Mouse (Mus musculus) kidney, postnatal 25 days (tissue): ENCODE measurements around the gene Hoxb9.

Experiments used
- DNase-seq, 2 experiments: peaks; one replicate each; pipeline ENCODE4 v3.0.0; 2021; ENCODE audit warnings: mixed read lengths in 2 of 2

Hoxb9 gene

DNA sequence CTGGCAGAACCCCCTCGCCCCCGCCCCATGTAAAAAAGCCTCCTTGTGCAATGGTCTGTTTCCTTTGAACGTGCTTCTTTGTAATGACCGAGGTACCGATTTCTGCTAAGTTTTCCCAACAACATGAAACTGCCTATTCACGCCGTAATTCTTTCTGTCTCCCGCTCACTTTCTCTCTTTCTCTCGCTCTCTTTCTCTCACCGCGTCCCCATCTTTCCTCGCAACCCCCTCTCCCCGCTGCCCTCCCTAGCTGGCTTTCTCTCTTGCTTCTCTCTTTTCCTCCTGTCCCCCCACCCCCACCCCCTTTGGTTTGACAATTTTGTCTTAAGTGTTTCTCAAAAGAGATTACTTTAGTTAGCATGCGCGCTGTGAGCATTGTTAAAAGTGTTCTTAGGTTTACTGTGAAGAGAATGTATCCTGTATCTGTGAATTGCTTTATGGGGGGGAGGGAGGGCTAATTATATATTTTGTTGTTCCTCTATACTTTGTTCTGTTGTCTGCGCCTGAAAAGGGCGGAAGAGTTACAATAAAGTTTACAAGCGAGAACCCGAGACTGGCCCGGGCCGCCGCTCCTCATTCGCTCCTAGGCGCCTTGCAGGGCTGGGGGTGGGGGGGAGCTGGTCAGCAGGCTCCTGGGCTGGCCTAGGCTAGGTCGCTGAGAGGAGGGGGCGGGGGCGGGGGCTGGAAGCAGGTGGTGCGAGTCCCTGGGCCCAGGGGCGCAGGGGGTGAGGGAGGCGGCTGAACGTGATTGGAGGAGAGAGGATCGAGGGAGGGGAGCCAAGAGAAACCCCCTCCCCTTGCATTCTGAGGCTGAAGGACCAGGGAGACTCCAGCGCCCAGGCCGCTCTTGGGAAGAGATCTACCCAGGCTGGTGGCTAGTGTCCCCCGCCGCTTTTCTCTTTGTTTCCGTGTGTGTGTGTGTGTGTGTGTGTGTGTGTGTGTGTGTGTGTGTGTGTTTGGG is 13.8 kb downstream of the Hoxb9 start:
- DNase-seq, result peak; percentile 80 to 93

DNA sequence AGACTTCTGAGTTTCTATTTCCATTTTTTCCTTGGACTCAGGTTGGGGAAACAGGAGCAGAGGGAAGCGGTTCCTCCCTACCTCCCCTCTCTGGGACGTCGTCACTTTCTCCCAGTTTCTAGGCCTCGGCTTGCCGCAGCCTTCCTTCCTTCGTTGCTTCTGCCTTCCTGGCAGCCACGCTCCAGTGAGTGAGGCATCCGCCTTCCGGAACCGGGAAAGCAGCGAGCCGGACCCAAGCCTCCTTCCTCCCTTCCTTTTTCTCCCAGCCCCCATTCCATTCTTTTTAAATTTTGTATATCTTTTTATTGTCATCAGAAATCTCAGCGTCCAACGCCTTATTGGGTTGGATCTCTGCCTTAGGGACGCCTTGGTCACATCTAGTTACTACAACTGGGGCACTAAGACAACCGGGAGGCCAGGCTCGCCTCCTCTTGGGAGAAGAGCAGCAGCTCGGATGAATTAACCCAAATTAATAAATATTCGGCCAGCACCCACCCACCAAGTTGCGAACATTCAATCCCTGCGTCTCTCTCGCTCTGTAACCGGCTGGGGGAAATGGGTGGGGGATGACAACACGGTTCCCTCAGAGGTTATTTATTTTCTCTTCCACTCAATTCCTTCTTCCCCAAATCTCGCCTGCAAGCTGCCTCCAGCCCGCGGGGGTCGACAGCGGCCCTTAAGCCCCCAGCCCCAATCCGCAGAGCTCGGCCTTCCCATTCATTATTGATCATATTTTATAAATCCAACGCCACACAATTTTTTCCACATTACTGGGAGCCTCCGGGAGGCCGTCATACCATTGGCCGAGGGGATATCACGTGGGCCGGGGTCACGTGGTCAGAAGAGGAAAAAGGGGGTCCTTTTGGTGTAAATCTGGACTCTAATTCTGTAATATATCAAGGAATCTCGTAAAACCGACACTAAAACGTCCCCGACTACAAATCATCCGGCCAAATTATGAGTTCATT is 14.8 kb downstream of the Hoxb9 start, which contains the start of gene Hoxb7:
Gene Hoxb7, plus strand, starts transcription at position 853 of the 968 bp plus-strand sequence.
- DNase-seq, result peak; percentile 93 to 95

DNA sequence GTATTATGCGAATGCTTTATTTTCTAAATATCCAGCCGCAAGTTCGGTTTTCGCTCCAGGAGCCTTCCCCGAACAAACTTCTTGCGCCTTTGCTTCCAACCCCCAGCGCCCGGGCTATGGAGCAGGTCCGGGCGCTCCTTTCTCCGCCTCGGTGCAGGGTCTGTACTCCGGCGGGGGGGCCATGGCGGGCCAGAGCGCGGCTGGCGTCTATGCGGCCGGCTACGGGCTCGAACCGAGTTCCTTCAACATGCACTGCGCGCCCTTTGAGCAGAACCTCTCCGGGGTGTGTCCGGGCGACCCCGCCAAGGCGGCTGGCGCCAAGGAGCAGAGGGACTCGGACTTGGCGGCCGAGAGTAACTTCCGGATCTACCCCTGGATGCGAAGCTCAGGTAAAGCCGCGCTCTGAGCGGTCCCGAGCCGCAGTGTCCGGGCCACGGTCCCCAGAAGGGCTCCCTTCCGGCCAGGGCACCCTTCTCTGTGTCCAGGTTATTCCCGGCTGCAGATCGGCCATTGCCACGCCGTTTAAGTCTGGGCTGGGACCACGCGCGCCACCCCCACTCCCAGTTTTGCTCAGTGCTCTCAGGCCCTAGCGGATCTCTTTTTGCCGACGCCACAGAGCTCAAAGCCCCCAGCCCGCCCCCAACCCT is 15.6 kb downstream of the Hoxb9 start:
- DNase-seq, result peak; percentile 70 to 86

DNA sequence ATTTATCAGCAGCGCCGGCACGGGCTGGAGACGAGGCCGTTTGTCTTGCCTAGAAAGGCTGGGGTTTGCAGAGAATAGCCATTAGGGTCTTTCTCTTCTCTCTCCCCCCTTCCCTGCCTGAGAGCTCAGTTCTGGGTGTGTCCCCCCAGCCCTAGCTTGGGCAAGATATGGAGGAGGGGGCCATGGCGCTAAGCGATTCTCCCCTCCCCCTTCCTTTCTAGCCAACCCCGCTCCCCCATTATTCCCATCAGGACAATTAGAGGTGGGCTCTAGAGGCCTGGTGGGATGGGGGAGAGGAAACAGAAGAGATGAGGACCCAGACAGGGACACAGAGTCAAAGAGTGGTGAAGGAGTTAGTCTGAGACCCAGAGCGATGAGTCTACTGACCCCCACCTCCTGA is 16.2 kb downstream of the Hoxb9 start:
- no peak for DNase-seq

GRCm38 (mm10) chr11:96288455-96289221 is 17.4 kb downstream of the Hoxb9 start:
- no peak for DNase-seq

DNA sequence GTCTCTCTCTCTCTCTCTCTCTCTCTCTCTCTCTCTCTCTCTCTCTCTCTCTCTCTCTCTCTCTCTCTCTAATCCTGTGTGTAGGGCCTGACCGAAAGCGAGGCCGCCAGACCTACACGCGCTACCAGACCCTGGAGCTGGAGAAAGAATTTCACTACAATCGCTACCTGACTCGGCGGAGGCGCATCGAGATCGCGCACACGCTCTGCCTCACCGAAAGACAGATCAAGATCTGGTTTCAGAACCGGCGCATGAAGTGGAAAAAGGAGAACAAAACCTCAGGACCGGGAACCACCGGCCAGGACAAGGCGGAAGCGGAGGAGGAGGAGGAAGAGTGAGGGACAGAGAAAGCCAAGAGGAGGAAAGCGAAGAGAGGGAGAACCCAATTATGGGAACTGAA is 18.0 kb downstream of the Hoxb9 start:
- peak in 1 of 2 experiments; percentile 64 for DNase-seq

- DNase-seq, result no peak
Observed at GRCm38 (mm10) chr11:96289837-96290236, 18.6 kb downstream of the Hoxb9 start.

DNA sequence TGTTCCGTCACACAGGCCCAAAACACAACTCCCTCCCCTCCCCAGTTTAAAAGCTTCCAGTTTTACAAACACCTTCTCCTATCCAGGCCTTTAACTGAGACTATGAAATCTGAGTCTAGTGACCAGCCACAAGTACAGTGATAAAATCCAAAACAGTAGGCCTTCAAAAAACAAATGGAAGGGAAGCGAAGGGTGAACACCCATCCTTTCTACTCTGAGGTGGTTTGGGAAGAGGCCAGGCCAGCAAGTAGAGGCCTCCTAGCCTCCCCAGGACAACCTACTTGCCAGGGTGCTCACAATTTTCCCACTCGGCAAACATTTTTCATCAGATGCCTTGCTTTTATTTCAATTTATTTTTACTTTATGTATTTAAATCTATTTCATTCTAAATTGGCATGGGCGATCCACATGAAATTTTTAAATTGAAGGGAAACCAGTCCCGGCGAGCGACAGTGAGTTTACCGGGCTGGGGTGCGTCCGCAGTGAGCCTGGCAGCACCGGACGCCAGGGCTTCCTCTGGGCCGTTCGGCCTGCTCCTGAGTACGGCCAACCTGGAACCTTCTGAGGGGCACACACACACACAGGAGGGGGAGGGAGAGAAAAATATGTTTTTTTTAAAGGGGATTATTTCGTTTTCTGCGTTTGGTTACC is 19.6 kb downstream of the Hoxb9 start:
- DNase-seq, result peak in 1 of 2 experiments; percentile 65

DNA sequence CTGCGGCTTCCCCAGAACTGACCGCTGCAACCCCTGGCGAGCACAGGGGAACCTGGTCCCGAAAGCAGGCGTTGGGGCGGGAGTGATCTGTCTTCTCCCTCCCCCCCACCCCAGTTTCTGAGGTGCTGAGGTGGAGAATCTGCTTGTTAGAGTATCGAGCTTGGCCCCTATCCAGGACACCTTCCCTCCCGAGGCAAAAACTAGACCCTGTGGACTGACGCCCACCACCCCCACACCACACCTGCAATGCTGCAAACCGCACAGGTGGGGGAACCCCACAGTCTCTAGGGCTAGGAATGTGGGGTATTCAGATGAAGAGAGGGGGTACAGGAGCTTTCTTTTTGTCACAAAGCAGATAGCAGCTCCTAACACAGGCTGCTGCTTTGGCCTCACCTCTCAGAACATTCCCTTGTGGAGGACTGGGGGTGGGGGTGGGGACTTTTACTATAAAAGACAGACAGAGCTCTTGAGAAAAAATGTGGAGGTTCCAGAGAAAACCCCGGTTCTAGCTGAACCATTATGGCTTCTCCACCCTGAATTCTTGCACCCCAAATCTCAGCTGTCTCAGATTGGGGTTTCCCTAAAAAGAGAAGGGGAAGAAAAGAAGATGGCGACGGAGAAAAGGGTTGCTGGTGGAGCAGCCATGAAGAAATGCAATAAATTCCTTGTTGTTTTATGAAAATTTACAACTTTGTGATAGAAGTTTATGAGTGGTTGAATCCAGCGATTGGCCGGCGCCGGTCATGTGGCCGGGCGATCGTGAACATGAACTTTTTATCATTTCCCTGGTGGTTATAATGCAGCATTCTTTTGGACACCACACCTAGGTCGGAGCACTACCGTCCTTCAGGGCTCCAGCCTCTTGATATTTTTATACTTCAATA is 20.7 kb downstream of the Hoxb9 start, which contains the start of gene Hoxb6:
Gene Hoxb6, plus strand, starts transcription at position 796 of the 884 bp plus-strand sequence.
- peak; percentile 88 to 93 for DNase-seq

DNA sequence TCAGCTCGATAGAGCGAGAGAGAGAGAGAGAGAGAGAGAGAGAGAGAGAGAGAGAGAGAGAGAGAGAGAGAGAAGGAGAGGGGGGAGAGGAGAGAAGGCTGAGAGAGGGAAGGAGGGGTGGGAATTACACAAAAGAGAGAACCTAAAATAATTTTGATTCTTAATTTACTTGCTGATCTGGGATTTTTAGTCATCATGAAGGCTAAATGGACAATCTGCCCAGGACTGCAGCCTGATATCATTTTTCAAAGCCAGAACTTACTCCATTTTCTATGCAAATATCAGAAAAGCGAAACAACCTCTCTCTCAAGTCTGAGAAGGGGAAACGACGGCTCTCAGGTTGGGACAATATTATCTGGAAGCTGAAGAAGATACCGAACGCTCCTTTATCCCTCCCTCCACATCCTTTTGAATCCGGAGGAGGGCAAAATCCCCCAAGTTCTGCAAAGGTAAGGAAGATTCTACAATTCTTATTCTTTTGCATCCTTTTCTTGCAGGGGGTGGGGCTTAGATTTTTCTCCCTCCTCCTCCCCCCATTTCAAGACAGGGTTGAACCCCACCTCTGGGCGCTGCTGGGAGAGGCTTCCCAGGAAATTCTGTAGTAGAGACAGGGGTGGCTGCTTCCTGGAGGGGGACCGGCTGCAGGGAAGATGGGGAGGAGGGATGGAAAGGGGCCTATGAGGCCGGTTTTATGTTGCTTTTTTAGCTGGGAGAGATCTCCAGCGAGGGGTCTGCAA is 21.5 kb downstream of the Hoxb9 start:
- peak; percentile 69 for DNase-seq

- DNase-seq, result peak; percentile 57 to 75
Observed at GRCm38 (mm10) chr11:96293302-96293921, 22.2 kb downstream of the Hoxb9 start.

DNA sequence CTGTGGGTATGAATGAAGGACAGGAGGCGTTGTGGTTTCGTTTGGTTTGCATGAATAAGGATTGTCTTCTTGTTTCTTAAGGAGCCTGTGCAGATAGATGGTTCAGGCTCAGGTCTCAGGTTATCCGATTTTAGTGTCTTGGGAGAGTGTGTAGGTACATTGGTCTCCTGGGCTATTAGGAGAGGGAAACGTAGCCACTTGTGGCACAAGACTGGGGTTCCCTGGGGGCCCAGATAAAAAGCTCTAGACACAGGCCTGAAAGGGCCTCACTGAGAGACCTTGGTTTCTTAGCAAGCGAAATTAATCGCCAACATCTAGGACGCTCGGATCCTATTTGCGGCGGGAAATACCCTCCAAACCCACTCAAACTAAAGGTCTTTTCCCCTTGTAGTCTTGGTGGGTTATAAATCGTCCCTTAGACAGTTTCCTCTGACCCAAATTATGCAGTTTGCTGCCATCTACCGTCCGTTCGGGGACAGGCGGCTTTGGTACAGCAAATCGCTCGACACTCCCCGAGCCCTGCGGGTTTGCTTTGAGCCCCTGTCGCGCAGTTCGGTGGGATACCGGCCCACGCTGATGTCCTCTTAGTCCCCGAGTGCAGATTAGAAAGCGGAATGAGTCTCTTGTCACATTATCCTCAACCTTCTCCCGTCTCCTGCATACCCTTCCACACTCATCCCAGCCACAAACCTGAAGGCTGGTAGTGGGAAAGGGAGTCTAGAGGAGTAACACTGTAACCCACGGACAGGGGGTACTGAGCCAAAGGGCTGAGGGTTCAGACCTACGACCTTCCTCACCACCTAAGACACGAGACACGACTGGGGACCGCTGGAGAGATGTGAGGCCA is 23.2 kb downstream of the Hoxb9 start:
- peak; percentile 92 to 96 for DNase-seq

- peak; percentile 89 to 94 for DNase-seq
Observed at GRCm38 (mm10) chr11:96295092-96295835, 24.0 kb downstream of the Hoxb9 start.

GRCm38 (mm10) chr11:96296997-96297396 is 25.7 kb downstream of the Hoxb9 start:
- DNase-seq, result no peak

DNA sequence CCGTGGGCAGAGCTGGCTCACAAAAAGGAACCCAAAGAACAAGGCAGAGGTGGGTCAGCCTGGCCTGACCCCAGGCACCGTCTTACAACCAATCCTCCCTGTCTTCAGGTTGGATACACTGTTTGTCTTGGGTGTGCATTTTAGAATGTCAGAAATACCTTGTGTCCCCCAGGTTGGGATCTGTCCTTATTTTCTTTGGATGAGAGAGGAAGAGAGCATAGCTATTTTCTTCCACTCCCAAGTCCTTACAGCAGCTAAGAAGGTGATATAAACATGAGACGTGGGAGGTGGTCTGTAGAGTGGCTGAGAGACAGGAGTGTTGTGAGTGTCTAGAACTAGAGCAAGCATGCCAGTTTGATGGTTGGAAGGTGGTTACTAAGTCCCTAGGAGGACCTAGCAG is 26.2 kb downstream of the Hoxb9 start:
- DNase-seq, result no peak

GRCm38 (mm10) chr11:96297968-96298635 is 26.8 kb downstream of the Hoxb9 start:
- DNase-seq, result no peak
